In genomic region chr7:3286036-3286435, GRCm38 (mm10) we compare ENCODE assay signal across 34 mouse cellular contexts. TPM values are rescaled to one million over a fixed set of nuclear protein-coding genes. Genes with fewer than 3 reads are reported as not detected.
DNase-seq lines count a peak whose midpoint lies in the region; ATAC-seq and TF ChIP-seq lines count a peak whose summit lies in the region.
"Had no signal": no experiment of that assay in that cellular context is flagged by ENCODE, and none has a peak within 500 bp of the region (broad histone marks: within the 10 kb centered on the region; RNA-seq: fewer than 3 reads in every experiment).

No protein-coding gene starts in this region.

- peak in 1 of 2 experiments; percentile 49; a peak in 1 of 4 replicates for TF ChIP-seq EP300 in MEL (IDR thresholded peaks at IDR 0.05; ENCODE audit: low read depth in 1 of 2, low read length in 2 of 2)

- H3K79me2 ChIP-seq in MEL (ENCODE audit: control insufficient read depth, insufficient read depth, low read length, poor library complexity) = no peaks in the 10 kb centered on the region; the same call in 1 of the 2 replicates
- H3K79me2 ChIP-seq in macrophage (ENCODE audit: inconsistent target) = peaks cover 15% of the 10 kb centered on the region

- H3K4me3 ChIP-seq in MEL (ENCODE audit: control insufficient read depth in 1 of 2, insufficient read depth in 1 of 2, low read depth in 2 of 2, low read length in 2 of 2) = no peak overlapping the region
- no peak overlapping the region for H3K4me3 ChIP-seq in macrophage (ENCODE audit: inconsistent target)
- no peak overlapping the region for H3K4me3 ChIP-seq in hindbrain, postnatal 0 days (ENCODE audit: low read length)
- H3K4me3 ChIP-seq: embryonic facial prominence, embryonic 10.5 days; embryonic facial prominence, embryonic 15.5 days; forebrain, embryonic 12.5 days; heart, embryonic 10.5 days; heart, embryonic 15.5 days; hindbrain, embryonic 12.5 days; liver, embryonic 15.5 days; lung, embryonic 15.5 days; neural tube, embryonic 15.5 days had no signal

- no peak for TF ChIP-seq CTCF in MEL (IDR thresholded peaks at IDR 0.05 in 2 of 3, conservative IDR thresholded peaks at IDR 0.05 in 1 of 3; ENCODE audit: control insufficient read depth in 1 of 3, insufficient read depth in 1 of 3, low read depth in 2 of 3, low read length in 3 of 3, poor library complexity in 1 of 3, severe bottlenecking in 1 of 3)
- no peak for TF ChIP-seq CTCF in hindbrain, postnatal 0 days (IDR thresholded peaks at IDR 0.05; ENCODE audit: low read depth)

- no peak for TF ChIP-seq POLR2A in MEL (IDR thresholded peaks at IDR 0.05; ENCODE audit: control insufficient read depth in 1 of 2, insufficient read depth in 1 of 2, low read depth in 1 of 2, low read length in 2 of 2, poor library complexity in 1 of 2)

- no peak overlapping the region for H3K4me2 ChIP-seq in hindbrain, postnatal 0 days (ENCODE audit: low read depth, low read length)
- H3K4me2 ChIP-seq: embryonic facial prominence, embryonic 15.5 days; forebrain, embryonic 12.5 days; heart, embryonic 15.5 days; hindbrain, embryonic 12.5 days; liver, embryonic 15.5 days; lung, embryonic 15.5 days; neural tube, embryonic 15.5 days had no signal

- H3K9ac ChIP-seq in MEL (ENCODE audit: control insufficient read depth, low read depth, low read length, poor library complexity, severe bottlenecking) = no peak overlapping the region
- H3K9ac ChIP-seq in hindbrain, postnatal 0 days (replicated peaks; ENCODE audit: low read length) = no peak overlapping the region
- H3K9ac ChIP-seq: embryonic facial prominence, embryonic 15.5 days; forebrain, embryonic 12.5 days; forebrain, postnatal 0 days; heart, embryonic 15.5 days; hindbrain, embryonic 12.5 days; liver, embryonic 15.5 days; lung, embryonic 15.5 days; neural tube, embryonic 15.5 days had no signal

- H3K36me3 ChIP-seq in MEL (ENCODE audit: control insufficient read depth in 1 of 2, insufficient read depth in 2 of 2, low read length in 2 of 2) (peaks cover 0 to 20% of the 10 kb centered on the region in 2 experiments; a peak in 2 of 4 replicates), macrophage (ENCODE audit: inconsistent target) (no peaks in the 10 kb centered on the region)
- no peaks in the 10 kb centered on the region for H3K36me3 ChIP-seq in hindbrain, postnatal 0 days (ENCODE audit: insufficient read depth, low read length)
- H3K36me3 ChIP-seq: embryonic facial prominence, embryonic 10.5 days; embryonic facial prominence, embryonic 15.5 days; forebrain, embryonic 12.5 days; heart, embryonic 10.5 days; heart, embryonic 15.5 days; hindbrain, embryonic 12.5 days; liver, embryonic 15.5 days; lung, embryonic 15.5 days; neural tube, embryonic 15.5 days had no signal

- peak; percentile 31 to 44 for DNase-seq in spleen, postnatal 36 days (ENCODE audit: low spot score in 2 of 2)
- no peak for DNase-seq in spleen, adult 12 weeks (ENCODE audit: low spot score)
- DNase-seq in MEL (ENCODE audit: low read depth, low spot score) = peak; percentile 84
- no peak for DNase-seq in T-cell, adult 2 months (ENCODE audit: low spot score)
- no peak for DNase-seq in frontal cortex, adult 2 months (ENCODE audit: extremely low spot score in 1 of 2, low spot score in 1 of 2)
- no peak for DNase-seq in hindbrain, postnatal 0 days (ENCODE audit: low spot score)
- DNase-seq: adrenal gland, postnatal 10 days; cerebellum, adult 11-12 months; cerebellum, postnatal 10 days; forebrain, postnatal 0 days; gastrocnemius, postnatal 14 days; heart, adult 11 months; heart, postnatal 36 days; kidney, adult 8-10 months; layer of hippocampus, postnatal 36 days; lung, postnatal 4 days; midbrain, embryonic 14.5 days; retina, postnatal 1 day; right cerebral cortex, postnatal 14 days had no signal

- H3K9me3 ChIP-seq in MEL (replicated peaks; ENCODE audit: insufficient read depth, low read length) = no peaks in the 10 kb centered on the region
- no peaks in the 10 kb centered on the region for H3K9me3 ChIP-seq in hindbrain, postnatal 0 days (ENCODE audit: low read length)
- H3K9me3 ChIP-seq: embryonic facial prominence, embryonic 10.5 days; embryonic facial prominence, embryonic 15.5 days; forebrain, embryonic 12.5 days; heart, embryonic 10.5 days; heart, embryonic 15.5 days; hindbrain, embryonic 12.5 days; liver, embryonic 15.5 days; lung, embryonic 15.5 days; neural tube, embryonic 15.5 days had no signal

- no peaks in the 10 kb centered on the region for H3K27me3 ChIP-seq in MEL (ENCODE audit: control insufficient read depth in 1 of 2, insufficient read depth in 2 of 2, low read length in 2 of 2)
- H3K27me3 ChIP-seq in hindbrain, postnatal 0 days (ENCODE audit: insufficient read depth, low read length) = no peaks in the 10 kb centered on the region
- H3K27me3 ChIP-seq: embryonic facial prominence, embryonic 15.5 days; forebrain, embryonic 12.5 days; heart, embryonic 15.5 days; hindbrain, embryonic 12.5 days; liver, embryonic 15.5 days; lung, embryonic 15.5 days; neural tube, embryonic 15.5 days had no signal

- WGBS in macrophage (ENCODE audit: missing documents) = 78% methylated on average over 4 of the region's 5 CpGs
- 95% methylated on average over 5 of the region's 5 CpGs for WGBS in hindbrain, postnatal 0 days

- H3K27ac ChIP-seq in MEL (ENCODE audit: control insufficient read depth, low read depth, low read length) = no peak overlapping the region; the same call in 1 of the 2 replicates
- 0 out of 2 replicates have a peak overlapping the region, but pooled peaks have one; percentile 22 for H3K27ac ChIP-seq in macrophage
- H3K27ac ChIP-seq in hindbrain, postnatal 0 days = no peak overlapping the region
- H3K27ac ChIP-seq: embryonic facial prominence, embryonic 10.5 days; embryonic facial prominence, embryonic 15.5 days; forebrain, embryonic 12.5 days; heart, embryonic 10.5 days; heart, embryonic 15.5 days; hindbrain, embryonic 12.5 days; kidney, postnatal 0 days; lung, embryonic 15.5 days; neural tube, embryonic 15.5 days had no signal

- no peak for TF ChIP-seq RAD21 in MEL (IDR thresholded peaks at IDR 0.05; ENCODE audit: low read depth, low read length)

- ATAC-seq in hindbrain, postnatal 0 days = no peak
- ATAC-seq: forebrain, postnatal 0 days; intestine, embryonic 16.5 days had no signal

- peaks cover 5 to 22% of the 10 kb centered on the region in 2 experiments for H3K4me1 ChIP-seq in MEL (ENCODE audit: control insufficient read depth in 1 of 2, insufficient read depth in 2 of 2, low read length in 2 of 2)
- H3K4me1 ChIP-seq in hindbrain, postnatal 0 days (ENCODE audit: insufficient read depth, low read length) = 0 out of 2 replicates have a peak, but pooled peaks cover 1% of the 10 kb centered on the region

RNA-seq across cellular contexts. Expression of gene Myadm, which starts 2.8 kb away (rescaled TPM):
- total RNA-seq in MEL (2012; rRNA removed) = 0.62 and 1.3 TPM in 2 replicates
- polyA plus RNA-seq in MEL (2012; ENCODE audit: insufficient read depth in 1 of 2, insufficient read length in 2 of 2, low read depth in 1 of 2, low replicate concordance in 2 of 2, missing spikeins in 1 of 2) = 1 to 10 TPM in 1 of 2 experiments, not detected in 1; 7.4 TPM
- total RNA-seq in macrophage (2018; cell fraction: chromatin; rRNA removed) = 10 to 100 TPM in 13 of 26 experiments, 1 to 10 TPM in 13; 4.0 to 35.3 (median 11.6) TPM
- 100 to 1,000 TPM in 13 of 26 experiments, 10 to 100 TPM in 13; 59.4 to 159 (median 102) TPM for total RNA-seq in macrophage (2018; cell fraction: cytosol; rRNA removed)
- total RNA-seq in macrophage (2018; cell fraction: nucleus; rRNA removed) = 100 to 1,000 TPM in 13 of 26 experiments, 10 to 100 TPM in 13; 42.3 to 219 (median 98.4) TPM
- 75.5 to 128 TPM (median 99.0 TPM) in 3 replicates for polyA plus RNA-seq in macrophage (2018)
- 52.0 and 53.3 TPM in 2 replicates for polyA plus RNA-seq in frontal cortex, adult 2 months (2012; rRNA removed)
- 22.6 and 42.7 TPM in 2 replicates for total RNA-seq in hindbrain, postnatal 0 days (2014; rRNA removed)
- 25.9 and 29.1 TPM in 2 replicates for polyA plus RNA-seq in hindbrain, postnatal 0 days (2015; fragmentation: Nextera tagmentation; extraction: Ambion mirVana)

RNA-seq across cellular contexts. Expression of gene Prkcg, which starts 2.9 kb away (rescaled TPM):
- total RNA-seq in MEL (2012; rRNA removed) = not detected in 2 replicates
- polyA plus RNA-seq in MEL (2012; ENCODE audit: insufficient read depth in 1 of 2, insufficient read length in 2 of 2, low read depth in 1 of 2, low replicate concordance in 2 of 2, missing spikeins in 1 of 2) = under 1 TPM in 1 of 2 experiments, not detected in 1; 0.10 TPM
- 1 to 10 TPM in 18 of 26 experiments, under 1 TPM in 8; 0.25 to 3.3 (median 1.6) TPM for total RNA-seq in macrophage (2018; cell fraction: chromatin; rRNA removed)
- under 1 TPM in 15 of 26 experiments, not detected in 11; 0.03 to 0.22 (median 0.09) TPM for total RNA-seq in macrophage (2018; cell fraction: cytosol; rRNA removed)
- 1 to 10 TPM in 9 of 26 experiments, under 1 TPM in 16, not detected in 1; 0.26 to 3.9 (median 0.89) TPM for total RNA-seq in macrophage (2018; cell fraction: nucleus; rRNA removed)
- 0.11 to 0.19 TPM in 2 of 3 replicates, not detected in the other for polyA plus RNA-seq in macrophage (2018)
- polyA plus RNA-seq in frontal cortex, adult 2 months (2012; rRNA removed) = 152 and 157 TPM in 2 replicates
- 6.7 and 8.0 TPM in 2 replicates for total RNA-seq in hindbrain, postnatal 0 days (2014; rRNA removed)
- 4.2 and 5.7 TPM in 2 replicates for polyA plus RNA-seq in hindbrain, postnatal 0 days (2015; fragmentation: Nextera tagmentation; extraction: Ambion mirVana)
- polyA plus RNA-seq: liver, embryonic 15.5 days had no signal

RNA-seq across cellular contexts. Expression of gene Nlrp12, which starts 36.5 kb away (rescaled TPM):
- not detected in 2 replicates for total RNA-seq in MEL (2012; rRNA removed)
- not detected for polyA plus RNA-seq in MEL (2012; ENCODE audit: insufficient read depth in 1 of 2, insufficient read length in 2 of 2, low read depth in 1 of 2, low replicate concordance in 2 of 2, missing spikeins in 1 of 2)
- not detected for total RNA-seq in macrophage (2018; cell fraction: chromatin; rRNA removed)
- under 1 TPM in 3 of 26 experiments, not detected in 23; 0.04 to 0.05 (median 0.04) TPM for total RNA-seq in macrophage (2018; cell fraction: cytosol; rRNA removed)
- not detected for total RNA-seq in macrophage (2018; cell fraction: nucleus; rRNA removed)
- 0.07 TPM in 1 of 3 replicates, not detected in the others for polyA plus RNA-seq in macrophage (2018)
- 0.02 and 0.06 TPM in 2 replicates for polyA plus RNA-seq in frontal cortex, adult 2 months (2012; rRNA removed)
- total RNA-seq in hindbrain, postnatal 0 days (2014; rRNA removed) = 0.10 TPM in 1 of 2 replicates, not detected in the other
- polyA plus RNA-seq in hindbrain, postnatal 0 days (2015; fragmentation: Nextera tagmentation; extraction: Ambion mirVana) = 0.03 and 0.05 TPM in 2 replicates
- total RNA-seq: forebrain, postnatal 0 days; gastrocnemius, postnatal 14 days; heart, postnatal 36 days had no signal
- polyA plus RNA-seq: embryonic facial prominence, embryonic 15.5 days; forebrain, embryonic 12.5 days; heart, embryonic 10.5 days; heart, embryonic 15.5 days; hindbrain, embryonic 12.5 days; intestine, embryonic 16.5 days; kidney, postnatal 0 days; large intestine, adult 2 months; limb, embryonic 11.5 days; midbrain, embryonic 14.5 days; neural tube, embryonic 15.5 days; stomach, embryonic 14.5 days had no signal

RNA-seq across cellular contexts. Expression of gene Cacng7, which starts 46.7 kb away (rescaled TPM):
- total RNA-seq in MEL (2012; rRNA removed) = 0.04 TPM in 1 of 2 replicates, not detected in the other
- polyA plus RNA-seq in MEL (2012; ENCODE audit: insufficient read depth in 1 of 2, insufficient read length in 2 of 2, low read depth in 1 of 2, low replicate concordance in 2 of 2, missing spikeins in 1 of 2) = under 1 TPM in 1 of 2 experiments, not detected in 1; 0.11 TPM
- 1 to 10 TPM in 1 of 26 experiments, not detected in 25; 4.0 TPM for total RNA-seq in macrophage (2018; cell fraction: chromatin; rRNA removed)
- total RNA-seq in macrophage (2018; cell fraction: cytosol; rRNA removed) = not detected
- under 1 TPM in 1 of 26 experiments, not detected in 25; 0.62 TPM for total RNA-seq in macrophage (2018; cell fraction: nucleus; rRNA removed)
- not detected in 3 replicates for polyA plus RNA-seq in macrophage (2018)
- 253 and 329 TPM in 2 replicates for polyA plus RNA-seq in frontal cortex, adult 2 months (2012; rRNA removed)
- total RNA-seq in hindbrain, postnatal 0 days (2014; rRNA removed) = 115 and 116 TPM in 2 replicates
- polyA plus RNA-seq in hindbrain, postnatal 0 days (2015; fragmentation: Nextera tagmentation; extraction: Ambion mirVana) = 4.0 and 4.6 TPM in 2 replicates

Comparison
In these comparisons a context has a peak if more than half of its experiments do, and no peak if none do; other contexts are left out.
1. DNase-seq: peak in spleen, postnatal 36 days (2 of 2) and MEL (single experiment); none in spleen, adult 12 weeks (single experiment), T-cell, adult 2 months (single experiment), frontal cortex, adult 2 months (0 of 2) and hindbrain, postnatal 0 days (single experiment).
2. RNA of gene Prkcg, which starts 2.9 kb away (polyA plus RNA-seq): 152 to 157 TPM in frontal cortex, adult 2 months; 4.2 to 5.7 TPM in hindbrain, postnatal 0 days, 0.11 to 0.19 TPM in macrophage and 0.10 TPM in MEL; every median in the first group is over 10 times any median in the second.